Mouse (Mus musculus) thymus, adult 2 months (tissue): ENCODE data around the gene Gm10642. TPM values are rescaled to one million over a fixed set of nuclear protein-coding genes. Genes with fewer than 3 reads are reported as not detected.

Source experiments
- DNase-seq: peaks from one replicate; pipeline ENCODE4 v3.0.0; 2021
- H3K27ac ChIP-seq: fragments of 200-500 bp; 2 replicates; pipeline ENCODE4 v1.5.1; 2012; ENCODE audit warnings: low read length, control low read depth; ENCODE audit not compliant: control insufficient read depth, insufficient read depth
- H3K27me3 ChIP-seq: fragments of 200-500 bp; 2 replicates; pipeline ENCODE4 v1.6.1; 2012; ENCODE audit warnings: mild to moderate bottlenecking, low read length, moderate library complexity, mixed read lengths; ENCODE audit not compliant: control insufficient read depth, insufficient read depth
- H3K36me3 ChIP-seq: fragments of 200-500 bp; 2 replicates; pipeline ENCODE4 v1.6.1; 2012; ENCODE audit warnings: mild to moderate bottlenecking, low read length, moderate library complexity; ENCODE audit not compliant: control insufficient read depth, insufficient read depth
- H3K4me1 ChIP-seq: fragments of 200-500 bp; replicated peaks from 2 replicates; pipeline ENCODE4 v1.6.1; 2012; ENCODE audit warnings: low read length; ENCODE audit not compliant: control insufficient read depth, insufficient read depth
- H3K4me3 ChIP-seq: fragments of 200-500 bp; 2 replicates; pipeline ENCODE4 v1.5.1; 2012; ENCODE audit warnings: mild to moderate bottlenecking, low read length, control low read depth, moderate library complexity; ENCODE audit not compliant: control insufficient read depth, insufficient read depth
- CTCF ChIP-seq: fragments of 200-500 bp; IDR thresholded peaks from 2 replicates; pipeline ENCODE4 v1.5.1; 2012; ENCODE audit warnings: mild to moderate bottlenecking, control low read depth, low read length, moderate library complexity, borderline replicate concordance; ENCODE audit not compliant: control insufficient read depth, poor library complexity, insufficient read depth; ENCODE audit errors: extremely low read depth
- POLR2A ChIP-seq: fragments of 200-500 bp; IDR thresholded peaks from 2 replicates; pipeline ENCODE4 v1.6.1; 2012; ENCODE audit warnings: mild to moderate bottlenecking, low read length, control low read depth, moderate library complexity; ENCODE audit not compliant: control insufficient read depth, poor library complexity, insufficient read depth; ENCODE audit errors: extremely low read depth
- WGBS: fragments of 180-500 bp; shearing (Covaris S2); methylation state at CpG from one replicate; pipeline ENCODE4 v1.1.7; 2018; 5-methylcytosine and 5-hydroxymethylcytosine counted together
- polyA plus RNA-seq: library from polyadenylated mRNA; depleted of rRNA; stranded (reverse); fragments of >200 nt; gene quantifications from 2 replicates; pipeline ENCODE4 v1.2.3, GENCODE M21; 2012

Gm10642 gene
- polyA plus RNA-seq, 1 experiment, result 3.5 TPM

DNA sequence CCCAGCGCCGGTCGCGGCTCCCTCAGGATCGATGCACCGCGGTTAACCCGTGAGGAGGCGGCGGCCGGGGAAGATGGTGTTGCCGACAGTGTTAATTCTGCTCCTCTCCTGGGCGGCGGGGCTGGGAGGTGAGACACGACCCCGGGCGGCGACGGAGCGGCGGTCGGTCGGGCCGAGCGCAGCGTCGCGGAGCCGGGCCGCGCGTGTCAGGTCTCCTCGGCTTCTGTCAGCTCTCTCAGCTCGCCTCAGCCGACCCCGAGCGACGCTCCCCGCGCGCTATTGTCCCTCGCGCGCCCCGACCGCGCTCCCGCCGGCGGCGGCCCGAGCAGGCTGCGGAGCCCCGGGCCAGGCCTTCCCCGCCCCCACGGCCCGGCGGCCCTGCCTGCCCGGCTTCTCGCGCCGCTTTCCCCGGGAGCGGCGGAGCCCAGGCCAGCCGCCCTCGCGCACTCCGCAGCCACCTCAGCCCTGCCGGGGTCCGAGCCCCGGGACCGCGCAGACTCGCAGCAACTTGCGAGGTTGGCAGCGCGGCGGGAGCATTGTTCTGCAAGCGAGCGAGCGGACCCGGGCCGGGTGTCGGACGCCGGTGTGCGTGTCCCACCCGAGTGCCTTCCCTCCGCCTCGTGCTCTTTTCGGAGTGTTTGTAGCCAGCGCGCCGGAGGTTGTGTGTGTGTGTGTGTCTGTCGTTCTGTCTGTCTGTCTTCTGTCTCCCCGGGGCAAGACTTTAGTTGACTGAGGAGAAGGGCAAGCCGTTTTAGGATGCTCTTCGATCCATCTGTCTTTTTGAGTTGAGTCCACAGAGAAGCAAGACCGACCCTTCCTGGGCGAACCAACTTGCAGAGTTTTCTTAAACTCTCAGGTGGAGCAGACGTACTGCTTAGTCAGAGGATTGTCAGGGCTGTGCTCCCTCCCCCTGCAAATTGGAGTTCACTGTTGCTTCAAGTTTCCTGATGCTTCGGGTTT is 23.4 kb downstream of the Gm10642 start:
- under 1% methylated on average over 101 of the region's 103 CpGs for WGBS
- H3K36me3 ChIP-seq, result no peaks in the 10 kb centered on the region
- TF ChIP-seq CTCF (0 out of 2 replicates have a peak, but pooled peaks have one; percentile 14), POLR2A (no peak; the same call in 1 of the 2 replicates)
- DNase-seq, result peak; percentile 52
- H3K4me3 ChIP-seq, result peak overlapping the region; percentile 72
- no peaks in the 10 kb centered on the region for H3K4me1 ChIP-seq
- no peaks in the 10 kb centered on the region for H3K27me3 ChIP-seq
- peak overlapping the region; percentile 49 for H3K27ac ChIP-seq

- Histone ChIP-seq H3K36me3 (no peaks in the 10 kb centered on the region), H3K27me3 (no peaks in the 10 kb centered on the region), H3K4me3 (no peak overlapping the region), H3K27ac (no peak overlapping the region), H3K4me1 (no peaks in the 10 kb centered on the region)
- TF ChIP-seq POLR2A, result no peak
- TF ChIP-seq CTCF, result no peak
- DNase-seq, result no peak
- 82% methylated on average over 1 of the region's 1 CpGs for WGBS
Measured at GRCm38 (mm10) chr9:70682202-70682601, 26.2 kb downstream of the Gm10642 start.

- no peak overlapping the region for H3K27ac ChIP-seq
- no peak for DNase-seq
- TF ChIP-seq CTCF (no peak), POLR2A (no peak)
- no peaks in the 10 kb centered on the region for H3K36me3 ChIP-seq
- H3K4me3 ChIP-seq, result no peak overlapping the region
- H3K4me1 ChIP-seq, result no peaks in the 10 kb centered on the region
- WGBS, result 95% methylated on average over 2 of the region's 2 CpGs
- no peaks in the 10 kb centered on the region for H3K27me3 ChIP-seq
Measured at GRCm38 (mm10) chr9:70688301-70688968, 32.4 kb downstream of the Gm10642 start.

- Histone ChIP-seq H3K27me3 (no peaks in the 10 kb centered on the region), H3K4me3 (no peak overlapping the region), H3K4me1 (no peaks in the 10 kb centered on the region), H3K36me3 (no peaks in the 10 kb centered on the region), H3K27ac (no peak overlapping the region)
- DNase-seq, result no peak
- no peak for TF ChIP-seq CTCF
- TF ChIP-seq POLR2A, result no peak
- WGBS, result 75% methylated on average over 3 of the region's 3 CpGs
Measured at GRCm38 (mm10) chr9:70689926-70690325, 33.9 kb downstream of the Gm10642 start.

GRCm38 (mm10) chr9:70690579-70690978 is 34.5 kb downstream of the Gm10642 start:
- H3K36me3 ChIP-seq, result no peaks in the 10 kb centered on the region
- H3K4me3 ChIP-seq, result no peak overlapping the region
- no peak overlapping the region for H3K27ac ChIP-seq
- TF ChIP-seq POLR2A, result no peak
- no peak for TF ChIP-seq CTCF
- DNase-seq, result no peak
- H3K27me3 ChIP-seq, result no peaks in the 10 kb centered on the region
- no peaks in the 10 kb centered on the region for H3K4me1 ChIP-seq

DNA sequence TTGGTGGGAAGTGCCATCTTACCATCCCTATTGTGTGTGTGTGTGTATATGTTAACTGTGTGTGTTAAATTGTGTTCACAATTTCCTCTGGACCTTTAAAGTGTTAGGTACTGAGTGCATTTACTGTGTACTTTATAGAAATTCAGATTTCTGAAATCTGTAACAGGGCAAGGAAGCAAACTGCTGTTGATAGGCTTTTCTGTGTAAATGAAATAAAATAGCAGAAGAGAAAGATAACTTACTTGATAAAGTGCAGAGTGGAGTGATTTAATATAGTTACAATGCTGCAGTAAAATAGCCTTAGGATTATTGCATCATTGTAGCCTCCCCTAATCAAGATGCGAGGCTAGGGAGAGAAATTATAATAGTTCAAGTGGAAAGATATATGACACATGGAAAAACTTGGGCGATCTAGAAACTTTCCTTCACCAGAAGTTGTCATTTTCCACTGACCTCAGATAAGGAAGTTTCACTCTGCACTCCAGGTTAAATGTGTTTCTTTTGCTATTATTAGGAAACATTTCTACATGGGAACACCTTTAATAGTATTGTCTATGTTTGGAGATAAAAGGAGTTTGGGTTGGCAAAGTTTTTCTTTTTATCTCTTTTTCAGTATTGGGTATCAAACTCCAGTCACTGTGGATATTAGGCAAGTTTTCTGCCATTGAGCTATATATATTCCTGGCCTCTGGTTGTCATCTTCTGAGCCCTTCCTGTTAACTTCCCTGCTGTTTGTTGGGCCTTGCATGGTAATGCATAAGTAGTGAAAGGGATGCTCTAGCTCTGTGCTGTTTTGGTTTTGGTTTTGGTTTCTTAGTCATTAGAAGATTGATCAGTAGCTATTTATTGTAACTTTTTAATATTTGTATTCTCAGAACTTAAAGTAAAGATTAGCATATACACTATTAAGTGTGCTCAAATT is 36.0 kb downstream of the Gm10642 start:
- H3K4me3 ChIP-seq, result no peak overlapping the region
- H3K36me3 ChIP-seq, result no peaks in the 10 kb centered on the region
- no peaks in the 10 kb centered on the region for H3K4me1 ChIP-seq
- 63% methylated on average over 2 of the region's 2 CpGs for WGBS
- DNase-seq, result no peak
- no peaks in the 10 kb centered on the region for H3K27me3 ChIP-seq
- no peak for TF ChIP-seq CTCF
- H3K27ac ChIP-seq, result no peak overlapping the region
